Mouse (Mus musculus) fibroblast of lung, adult 2 months (primary cell): Measurements from ENCODE around the gene Hdx.

Experiments
- DNase-seq: peaks from one replicate; pipeline ENCODE4 v3.0.0-alpha.2; 2011; ENCODE audit warnings: low read depth

Hdx gene

GRCm38 (mm10) chrX:111696356-111697282 is at the start of gene Hdx:
Gene Hdx (minus strand): TSS chrX:111697079.
- DNase-seq = peak; percentile 19

- DNase-seq = no peak
These were observed 11.2 kb downstream of the Hdx start for GRCm38 (mm10) chrX:111685665-111686064.

- DNase-seq = no peak
These were observed 25.2 kb downstream of the Hdx start for GRCm38 (mm10) chrX:111671685-111672084.

GRCm38 (mm10) chrX:111660381-111660780 is 36.5 kb downstream of the Hdx start:
- DNase-seq = no peak

GRCm38 (mm10) chrX:111658671-111659070 is 38.2 kb downstream of the Hdx start:
- DNase-seq = no peak

- DNase-seq = no peak
These were observed 51.9 kb downstream of the Hdx start for GRCm38 (mm10) chrX:111644945-111645344.

- no peak for DNase-seq
These were observed 56.3 kb downstream of the Hdx start for GRCm38 (mm10) chrX:111640616-111641015.

- DNase-seq = no peak
These were observed 99.2 kb downstream of the Hdx start for GRCm38 (mm10) chrX:111597631-111598161.

GRCm38 (mm10) chrX:111587616-111588015 is 109.3 kb downstream of the Hdx start:
- DNase-seq = no peak

- no peak for DNase-seq
These were observed 119.8 kb downstream of the Hdx start for GRCm38 (mm10) chrX:111577044-111577443.

GRCm38 (mm10) chrX:111537859-111538258 is 159.0 kb downstream of the Hdx start, which contains the start of gene Rps6ka6:
Gene Rps6ka6 (minus strand): TSS chrX:111537959.
- DNase-seq = no peak
